Mouse (Mus musculus): ENCODE data around the gene Dkk1.
"Not testable (repeated sequence)": the region's sequence is repeated elsewhere in the genome, so short reads cannot be mapped to it uniquely, and the experiment has no call there.

The Dkk1 gene

GRCm38 (mm10) chr19:30549044-30549853, at the start of gene Dkk1:
Gene Dkk1, minus strand, starts transcription at chr19:30549665.
- DNase-seq (ENCODE audit: low spot score in 2 of 2), result no peak

- no peak for DNase-seq (ENCODE audit: low spot score in 2 of 2)
Measured at GRCm38 (mm10) chr19:30586366-30586765, 36.9 kb upstream of the Dkk1 start.

- DNase-seq (ENCODE audit: low spot score in 2 of 2), result no peak
Measured at GRCm38 (mm10) chr19:30564516-30564915, 15.1 kb upstream of the Dkk1 start.

- no peak for DNase-seq (ENCODE audit: low spot score in 2 of 2)
Measured at GRCm38 (mm10) chr19:30563876-30564275, 14.4 kb upstream of the Dkk1 start.

GRCm38 (mm10) chr19:30558024-30558423, 8.6 kb upstream of the Dkk1 start:
- no peak for DNase-seq (ENCODE audit: low spot score in 2 of 2)

GRCm38 (mm10) chr19:30554467-30554881, 5.0 kb upstream of the Dkk1 start:
- peak; percentile 72 to 83 for DNase-seq (ENCODE audit: low spot score in 2 of 2)

- no peak for DNase-seq (ENCODE audit: low spot score in 2 of 2)
Measured at GRCm38 (mm10) chr19:30553740-30554139, 4.3 kb upstream of the Dkk1 start.

GRCm38 (mm10) chr19:30552260-30552659, 2.8 kb upstream of the Dkk1 start:
- no peak for DNase-seq (ENCODE audit: low spot score in 2 of 2)

- DNase-seq (ENCODE audit: low spot score in 2 of 2), result no peak
Measured at GRCm38 (mm10) chr19:30549854-30550647, 586 bp upstream of the Dkk1 start.

- no peak for DNase-seq (ENCODE audit: low spot score in 2 of 2)
Measured at GRCm38 (mm10) chr19:30548411-30549043, 938 bp downstream of the Dkk1 start.

- DNase-seq (ENCODE audit: low spot score in 2 of 2), result not testable (repeated sequence)
Measured at GRCm38 (mm10) chr19:30539365-30539941, 10.0 kb downstream of the Dkk1 start.

GRCm38 (mm10) chr19:30516771-30517170, 32.7 kb downstream of the Dkk1 start:
- no peak for DNase-seq (ENCODE audit: low spot score in 2 of 2)

- no peak for DNase-seq (ENCODE audit: low spot score in 2 of 2)
Measured at GRCm38 (mm10) chr19:30510481-30510880, 39.0 kb downstream of the Dkk1 start.

GRCm38 (mm10) chr19:30505497-30505896, 44.0 kb downstream of the Dkk1 start:
- DNase-seq (ENCODE audit: low spot score in 2 of 2), result no peak
